Mouse (Mus musculus) E14TG2a.4 (cell line): ENCODE data around the gene Tmem238l.

Experiments used
- CTCF ChIP-seq: conservative IDR thresholded peaks from 2 replicates; pipeline ENCODE4 v1.5.1; 2014; ENCODE audit warnings: low read length
- NANOG ChIP-seq: IDR thresholded peaks from 2 replicates; pipeline ENCODE4 v1.6.1; 2014; ENCODE audit warnings: borderline replicate concordance, low read length, mixed read lengths
- POU5F1 ChIP-seq: IDR thresholded peaks from 2 replicates; pipeline ENCODE4 v1.6.1; 2014; ENCODE audit warnings: low read length, borderline replicate concordance

- no peak for TF ChIP-seq CTCF
- TF ChIP-seq NANOG: no peak
- no peak for TF ChIP-seq POU5F1
Measured at GRCm38 (mm10) chr11:67000671-67001070, 44.2 kb downstream of the Tmem238l start.
